Mouse (Mus musculus) heart, postnatal 14 days (tissue): ENCODE data around the gene Mbnl1. TPM values are rescaled to one million over a fixed set of nuclear protein-coding genes. Genes with fewer than 3 reads are reported as not detected.
A peak's percentile ranks its signal among the peaks of the same experiment; 100 is the strongest.

Experiments
- DNase-seq, 2 experiments: peaks; one replicate each; pipeline ENCODE4 v3.0.0; 2021 to 2022
- intact Hi-C: fragments of 180-260 bp; cut with DNase I; formaldehyde crosslinking; loops from one replicate; pipeline ENCODE4 v1.15.1; 2025
- total RNA-seq, 2 experiments: library from RNA; stranded (reverse); gene quantifications; 2 replicates each; pipeline ENCODE4 v1.2.3; 2021

Gene Mbnl1
- total RNA-seq, 2 experiments from 2014 or later = 182 to 189 TPM

- peak; percentile 11 to 25 for DNase-seq
- intact Hi-C loops = no loop called here
These were observed 166.5 kb downstream of the Mbnl1 start for GRCm38 (mm10) chr3:60639135-60639534.

DNA sequence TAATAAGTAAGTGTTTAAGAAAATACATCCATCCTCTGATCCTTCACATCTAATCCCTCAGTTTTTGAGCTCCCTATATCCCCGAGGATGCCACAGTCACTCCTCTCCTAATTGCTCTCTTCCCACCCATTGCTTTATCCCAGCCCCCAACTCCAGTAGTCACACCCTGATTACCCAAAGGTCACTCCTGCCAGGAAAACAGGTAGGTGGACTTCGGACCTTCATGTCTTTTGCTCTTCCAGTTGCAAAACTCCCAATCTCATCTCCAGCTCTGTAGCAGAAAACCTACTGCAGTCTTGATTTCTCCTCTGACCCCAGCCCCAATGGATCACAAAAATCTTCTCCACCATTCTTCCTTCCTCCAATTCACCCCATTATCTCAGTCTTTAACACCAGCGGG, 169.6 kb downstream of the Mbnl1 start:
- DNase-seq = no peak
- intact Hi-C loops = no loop called here

- intact Hi-C loops = no loop called here
- no peak for DNase-seq
These were observed 172.9 kb downstream of the Mbnl1 start for GRCm38 (mm10) chr3:60645531-60645930.

- intact Hi-C loops = no loop called here
- DNase-seq = no peak
These were observed 175.7 kb downstream of the Mbnl1 start for GRCm38 (mm10) chr3:60648293-60648692.

GRCm38 (mm10) chr3:60660762-60661161, 188.1 kb downstream of the Mbnl1 start:
- intact Hi-C loops = no loop called here
- DNase-seq = no peak
